Mouse (Mus musculus): ENCODE measurements around the gene Zfp819. TPM values are rescaled to one million over a fixed set of nuclear protein-coding genes. Genes with fewer than 3 reads are reported as not detected.
"Not testable (repeated sequence)": the region's sequence is repeated elsewhere in the genome, so short reads cannot be mapped to it uniquely, and the experiment has no call there.

Gene Zfp819
- polyA plus RNA-seq, 1 experiment from 2014 or later = not detected

- no peak overlapping the region for H3K9ac ChIP-seq (ENCODE audit: low read length)
- H3K9me3 ChIP-seq (ENCODE audit: control insufficient read depth, low read length) = peaks cover 7% of the 10 kb centered on the region; the same call in 1 of the 2 replicates
- no peaks in the 10 kb centered on the region for H3K36me3 ChIP-seq (ENCODE audit: control insufficient read depth, insufficient read depth, low read length)
- WGBS = 86% methylated on average over 6 of the region's 6 CpGs
- H3K27me3 ChIP-seq (ENCODE audit: control insufficient read depth, insufficient read depth, low read length) = no peaks in the 10 kb centered on the region
- H3K4me1 ChIP-seq (ENCODE audit: control insufficient read depth in 2 of 2, insufficient read depth in 2 of 2, low read length in 2 of 2) = no peaks in the 10 kb centered on the region
- no peak for ATAC-seq (ENCODE audit: insufficient number of reproducible peaks, insufficient read depth, low FRiP score, low read depth)
- H3K27ac ChIP-seq (replicated peaks in 1 of 2; ENCODE audit: control insufficient read depth in 1 of 2, insufficient read depth in 1 of 2, low read depth in 2 of 2, low read length in 2 of 2) = no peak overlapping the region
- H3K4me2 ChIP-seq (ENCODE audit: low read length) = no peak overlapping the region
- no peak overlapping the region for H3K4me3 ChIP-seq (ENCODE audit: control insufficient read depth in 1 of 2, insufficient read depth in 1 of 2, low read depth in 1 of 2, low read length in 2 of 2)
Measured at GRCm38 (mm10) chr7:43652683-43653082, 45.7 kb downstream of the Zfp819 start.

GRCm38 (mm10) chr7:43654519-43654918, 47.5 kb downstream of the Zfp819 start:
- no peak for ATAC-seq (ENCODE audit: insufficient number of reproducible peaks, insufficient read depth, low FRiP score, low read depth)
- H3K27me3 ChIP-seq (ENCODE audit: control insufficient read depth, insufficient read depth, low read length) = no peaks in the 10 kb centered on the region
- no peak overlapping the region for H3K4me2 ChIP-seq (ENCODE audit: low read length)
- no peak overlapping the region for H3K27ac ChIP-seq (replicated peaks in 1 of 2; ENCODE audit: control insufficient read depth in 1 of 2, insufficient read depth in 1 of 2, low read depth in 2 of 2, low read length in 2 of 2)
- H3K36me3 ChIP-seq (ENCODE audit: control insufficient read depth, insufficient read depth, low read length) = no peaks in the 10 kb centered on the region
- H3K9ac ChIP-seq (ENCODE audit: low read length) = no peak overlapping the region
- no peaks in the 10 kb centered on the region for H3K4me1 ChIP-seq (ENCODE audit: control insufficient read depth in 2 of 2, insufficient read depth in 2 of 2, low read length in 2 of 2)
- no peak overlapping the region for H3K4me3 ChIP-seq (ENCODE audit: control insufficient read depth in 1 of 2, insufficient read depth in 1 of 2, low read depth in 1 of 2, low read length in 2 of 2)
- 73% methylated on average over 3 of the region's 3 CpGs for WGBS
- H3K9me3 ChIP-seq (ENCODE audit: control insufficient read depth, low read length) = peaks cover 7% of the 10 kb centered on the region; the same call in 1 of the 2 replicates

DNA sequence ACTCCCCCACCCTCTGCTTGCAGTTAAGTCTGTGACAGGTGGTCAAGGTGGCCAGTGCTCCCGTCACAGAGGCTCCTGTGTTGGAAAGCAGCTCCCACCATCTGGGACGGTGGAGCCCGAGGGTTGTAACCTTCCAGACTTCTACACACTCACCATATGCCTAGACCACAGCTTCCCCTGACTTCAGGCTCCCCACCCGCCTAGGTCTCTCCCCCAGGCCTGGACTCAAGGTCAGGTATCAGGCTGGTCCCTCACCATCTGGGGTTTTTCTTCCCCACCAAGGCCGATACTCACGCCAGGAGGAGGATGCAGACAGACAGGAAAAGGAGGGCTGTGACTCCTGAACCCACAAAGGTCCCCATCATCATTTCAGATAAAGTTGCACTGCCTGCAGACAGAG, 49.3 kb downstream of the Zfp819 start:
- no peak overlapping the region for H3K9ac ChIP-seq (ENCODE audit: low read length)
- H3K4me1 ChIP-seq (ENCODE audit: control insufficient read depth in 2 of 2, insufficient read depth in 2 of 2, low read length in 2 of 2) = no peaks in the 10 kb centered on the region
- H3K9me3 ChIP-seq (ENCODE audit: control insufficient read depth, low read length) = peaks cover 7% of the 10 kb centered on the region; the same call in 1 of the 2 replicates
- H3K4me2 ChIP-seq (ENCODE audit: low read length) = no peak overlapping the region
- ATAC-seq (ENCODE audit: insufficient number of reproducible peaks, insufficient read depth, low FRiP score, low read depth) = no peak
- H3K27me3 ChIP-seq (ENCODE audit: control insufficient read depth, insufficient read depth, low read length) = no peaks in the 10 kb centered on the region
- H3K4me3 ChIP-seq (ENCODE audit: control insufficient read depth in 1 of 2, insufficient read depth in 1 of 2, low read depth in 1 of 2, low read length in 2 of 2) = no peak overlapping the region
- no peak overlapping the region for H3K27ac ChIP-seq (replicated peaks in 1 of 2; ENCODE audit: control insufficient read depth in 1 of 2, insufficient read depth in 1 of 2, low read depth in 2 of 2, low read length in 2 of 2)
- H3K36me3 ChIP-seq (ENCODE audit: control insufficient read depth, insufficient read depth, low read length) = no peaks in the 10 kb centered on the region
- WGBS = 50% methylated on average over 6 of the region's 6 CpGs

GRCm38 (mm10) chr7:43660002-43660401, 53.0 kb downstream of the Zfp819 start, which contains the start of gene Siglece:
Gene Siglece (minus strand): TSS chr7:43660161.
- no peak within 1 kb of the TSS for H3K4me2 ChIP-seq (ENCODE audit: low read length)
- H3K36me3 ChIP-seq (ENCODE audit: control insufficient read depth, insufficient read depth, low read length) = no peaks in the 10 kb centered on the region
- H3K9ac ChIP-seq (ENCODE audit: low read length) = no peak within 1 kb of the TSS
- no peaks in the 10 kb centered on the region for H3K9me3 ChIP-seq (ENCODE audit: control insufficient read depth, low read length)
- no peak for ATAC-seq (ENCODE audit: insufficient number of reproducible peaks, insufficient read depth, low FRiP score, low read depth)
- H3K27ac ChIP-seq (replicated peaks in 1 of 2; ENCODE audit: control insufficient read depth in 1 of 2, insufficient read depth in 1 of 2, low read depth in 2 of 2, low read length in 2 of 2) = no peak within 1 kb of the TSS
- no peaks in the 10 kb centered on the region for H3K27me3 ChIP-seq (ENCODE audit: control insufficient read depth, insufficient read depth, low read length)
- no peak within 1 kb of the TSS for H3K4me3 ChIP-seq (ENCODE audit: control insufficient read depth in 1 of 2, insufficient read depth in 1 of 2, low read depth in 1 of 2, low read length in 2 of 2)
- no peaks in the 10 kb centered on the region for H3K4me1 ChIP-seq (ENCODE audit: control insufficient read depth in 2 of 2, insufficient read depth in 2 of 2, low read length in 2 of 2)
- WGBS = 61% methylated on average over 1 of the region's 1 CpGs

- no peak for ATAC-seq (ENCODE audit: insufficient number of reproducible peaks, insufficient read depth, low FRiP score, low read depth)
- Histone ChIP-seq H3K36me3 (ENCODE audit: control insufficient read depth, insufficient read depth, low read length) (no peaks in the 10 kb centered on the region), H3K9ac (ENCODE audit: low read length) (no peak overlapping the region), H3K27me3 (ENCODE audit: control insufficient read depth, insufficient read depth, low read length) (no peaks in the 10 kb centered on the region), H3K4me1 (ENCODE audit: control insufficient read depth in 2 of 2, insufficient read depth in 2 of 2, low read length in 2 of 2) (no peaks in the 10 kb centered on the region), H3K9me3 (ENCODE audit: control insufficient read depth, low read length) (no peaks in the 10 kb centered on the region), H3K4me2 (ENCODE audit: low read length) (no peak overlapping the region), H3K4me3 (ENCODE audit: control insufficient read depth in 1 of 2, insufficient read depth in 1 of 2, low read depth in 1 of 2, low read length in 2 of 2) (no peak overlapping the region), H3K27ac (replicated peaks in 1 of 2; ENCODE audit: control insufficient read depth in 1 of 2, insufficient read depth in 1 of 2, low read depth in 2 of 2, low read length in 2 of 2) (no peak overlapping the region)
- WGBS = 71% methylated on average over 1 of the region's 1 CpGs
Measured at GRCm38 (mm10) chr7:43662804-43663203, 55.8 kb downstream of the Zfp819 start.

- H3K27ac ChIP-seq (replicated peaks in 1 of 2; ENCODE audit: control insufficient read depth in 1 of 2, insufficient read depth in 1 of 2, low read depth in 2 of 2, low read length in 2 of 2); H3K4me3 ChIP-seq (ENCODE audit: control insufficient read depth in 1 of 2, insufficient read depth in 1 of 2, low read depth in 1 of 2, low read length in 2 of 2); H3K9ac ChIP-seq (ENCODE audit: low read length); H3K4me2 ChIP-seq (ENCODE audit: low read length); H3K36me3 ChIP-seq (ENCODE audit: control insufficient read depth, insufficient read depth, low read length); ATAC-seq (ENCODE audit: insufficient number of reproducible peaks, insufficient read depth, low FRiP score, low read depth); H3K27me3 ChIP-seq (ENCODE audit: control insufficient read depth, insufficient read depth, low read length); H3K4me1 ChIP-seq (ENCODE audit: control insufficient read depth in 2 of 2, insufficient read depth in 2 of 2, low read length in 2 of 2); H3K9me3 ChIP-seq (ENCODE audit: control insufficient read depth, low read length): not testable (repeated sequence)
- 66% methylated on average over 4 of the region's 4 CpGs for WGBS
Measured at GRCm38 (mm10) chr7:43667221-43667620, 60.3 kb downstream of the Zfp819 start.

Other genes starting within 250 kb of the Zfp819 start
- 0.08 TPM in 1 of 2 replicates, not detected in the other for gene Siglecg, start 199.0 kb upstream of the Zfp819 start, polyA plus RNA-seq (2014; fragmentation: Nextera tagmentation; extraction: Ambion mirVana)
- gene Lim2, start 179.5 kb upstream of the Zfp819 start, polyA plus RNA-seq (2014; fragmentation: Nextera tagmentation; extraction: Ambion mirVana) = not detected in 2 replicates
- gene Nkg7, start 170.1 kb upstream of the Zfp819 start, polyA plus RNA-seq (2014; fragmentation: Nextera tagmentation; extraction: Ambion mirVana) = 0.30 TPM in 1 of 2 replicates, not detected in the other
- not detected in 2 replicates for gene Cldnd2, start 166.4 kb upstream of the Zfp819 start, polyA plus RNA-seq (2014; fragmentation: Nextera tagmentation; extraction: Ambion mirVana)
- 703 and 738 TPM in 2 replicates for gene Etfb, start 163.1 kb upstream of the Zfp819 start, polyA plus RNA-seq (2014; fragmentation: Nextera tagmentation; extraction: Ambion mirVana)
- gene Gm45233, start 163.0 kb upstream of the Zfp819 start, polyA plus RNA-seq (2014; fragmentation: Nextera tagmentation; extraction: Ambion mirVana) = not detected in 2 replicates
- 2.2 and 2.7 TPM in 2 replicates for gene Vsig10l, start 144.0 kb upstream of the Zfp819 start, polyA plus RNA-seq (2014; fragmentation: Nextera tagmentation; extraction: Ambion mirVana)
- gene Iglon5, start 117.1 kb upstream of the Zfp819 start, polyA plus RNA-seq (2014; fragmentation: Nextera tagmentation; extraction: Ambion mirVana) = 0.07 and 0.09 TPM in 2 replicates
- gene 4931406B18Rik, start 101.2 kb upstream of the Zfp819 start, polyA plus RNA-seq (2014; fragmentation: Nextera tagmentation; extraction: Ambion mirVana) = not detected in 2 replicates
- gene Cd33, start 62.7 kb upstream of the Zfp819 start, polyA plus RNA-seq (2014; fragmentation: Nextera tagmentation; extraction: Ambion mirVana) = 1.1 TPM in 2 replicates
- gene Zfp658, start 44.9 kb upstream of the Zfp819 start, polyA plus RNA-seq (2014; fragmentation: Nextera tagmentation; extraction: Ambion mirVana) = 1.3 TPM in 2 replicates
- gene Zfp719, start 27.6 kb upstream of the Zfp819 start, polyA plus RNA-seq (2014; fragmentation: Nextera tagmentation; extraction: Ambion mirVana) = 7.8 and 7.9 TPM in 2 replicates
- gene Ceacam18, start 27.5 kb downstream of the Zfp819 start, polyA plus RNA-seq (2014; fragmentation: Nextera tagmentation; extraction: Ambion mirVana) = not detected in 2 replicates
- 0.31 and 0.49 TPM in 2 replicates for gene Siglece, start 53.0 kb downstream of the Zfp819 start, polyA plus RNA-seq (2014; fragmentation: Nextera tagmentation; extraction: Ambion mirVana)
- 3.4 and 4.9 TPM in 2 replicates for gene Ctu1, start 64.8 kb downstream of the Zfp819 start, polyA plus RNA-seq (2014; fragmentation: Nextera tagmentation; extraction: Ambion mirVana)
- not detected in 2 replicates for gene Klk14, start 83.2 kb downstream of the Zfp819 start, polyA plus RNA-seq (2014; fragmentation: Nextera tagmentation; extraction: Ambion mirVana)
- gene Klk13, start 105.4 kb downstream of the Zfp819 start, polyA plus RNA-seq (2014; fragmentation: Nextera tagmentation; extraction: Ambion mirVana) = not detected in 2 replicates
- not detected in 2 replicates for gene Klk12, start 161.7 kb downstream of the Zfp819 start, polyA plus RNA-seq (2014; fragmentation: Nextera tagmentation; extraction: Ambion mirVana)
- not detected in 2 replicates for gene Klk11, start 167.4 kb downstream of the Zfp819 start, polyA plus RNA-seq (2014; fragmentation: Nextera tagmentation; extraction: Ambion mirVana)
- 0.19 and 0.34 TPM in 2 replicates for gene Klk10, start 173.9 kb downstream of the Zfp819 start, polyA plus RNA-seq (2014; fragmentation: Nextera tagmentation; extraction: Ambion mirVana)
- gene Klk9, start 184.7 kb downstream of the Zfp819 start, polyA plus RNA-seq (2014; fragmentation: Nextera tagmentation; extraction: Ambion mirVana) = not detected in 2 replicates
- gene Klk8, start 190.4 kb downstream of the Zfp819 start, polyA plus RNA-seq (2014; fragmentation: Nextera tagmentation; extraction: Ambion mirVana) = 24.2 and 26.3 TPM in 2 replicates
- gene Klk7, start 204.1 kb downstream of the Zfp819 start, polyA plus RNA-seq (2014; fragmentation: Nextera tagmentation; extraction: Ambion mirVana) = 0.11 and 0.20 TPM in 2 replicates
- not detected in 2 replicates for gene Klk6, start 217.3 kb downstream of the Zfp819 start, polyA plus RNA-seq (2014; fragmentation: Nextera tagmentation; extraction: Ambion mirVana)
- not detected in 2 replicates for gene Klk5, start 234.8 kb downstream of the Zfp819 start, polyA plus RNA-seq (2014; fragmentation: Nextera tagmentation; extraction: Ambion mirVana)

All from heart, embryonic 14.5 days (tissue).